Mouse (Mus musculus) G1E (cell line): ENCODE measurements around the gene Eral1. TPM values are rescaled to one million over a fixed set of nuclear protein-coding genes. Genes with fewer than 3 reads are reported as not detected.

ENCODE experiments used
- ATAC-seq: 2 replicates; pipeline ENCODE4 v1.8.0; 2016; ENCODE audit warnings: mild to moderate bottlenecking; ENCODE audit not compliant: insufficient number of reproducible peaks, poor library complexity, low FRiP score, severe bottlenecking; ENCODE audit errors: extremely low read depth
- DNase-seq: peaks from one replicate; pipeline ENCODE4 v3.0.0; 2012; ENCODE audit warnings: low spot score
- H3K27me3 ChIP-seq: 2 replicates; pipeline ENCODE4 v1.6.1; 2012; ENCODE audit warnings: mild to moderate bottlenecking, low read length, inconsistent platforms; ENCODE audit not compliant: insufficient read depth
- H3K36me3 ChIP-seq: replicated peaks from 2 replicates; pipeline ENCODE3; 2012; ENCODE audit warnings: mild to moderate bottlenecking, inconsistent platforms
- H3K4me1 ChIP-seq: 2 replicates; pipeline ENCODE4 v1.6.1; 2012; ENCODE audit warnings: low read depth, low read length, inconsistent platforms, mixed read lengths; ENCODE audit not compliant: insufficient read depth
- H3K4me3 ChIP-seq: 2 replicates; pipeline ENCODE4 v1.5.1; 2012; ENCODE audit warnings: low read depth, mild to moderate bottlenecking, inconsistent platforms, low read length, moderate library complexity, mixed read lengths
- H3K9me3 ChIP-seq: replicated peaks from 2 replicates; pipeline ENCODE4 v1.6.1; 2012; ENCODE audit warnings: inconsistent platforms
- CTCF ChIP-seq: IDR thresholded peaks from 2 replicates; pipeline ENCODE4 v1.5.1; 2012; ENCODE audit warnings: low read depth, low read length, inconsistent platforms, mixed read lengths
- GATA1 ChIP-seq: IDR thresholded peaks from 2 replicates; pipeline ENCODE4 v1.6.1; 2012; ENCODE audit warnings: borderline replicate concordance, low read length, inconsistent platforms, mixed read lengths
- GATA2 ChIP-seq: IDR thresholded peaks from 2 replicates; pipeline ENCODE4 v1.6.1; 2012; ENCODE audit warnings: low read depth, low read length, inconsistent platforms, borderline replicate concordance
- POLR2AphosphoS5 ChIP-seq: IDR thresholded peaks from 2 replicates; pipeline ENCODE4 v1.6.1; 2012; ENCODE audit warnings: low read depth, low read length, inconsistent platforms; ENCODE audit not compliant: insufficient replicate concordance
- TAL1 ChIP-seq: conservative IDR thresholded peaks from 2 replicates; pipeline ENCODE4 v1.6.1; 2012; ENCODE audit warnings: low read depth, low read length, inconsistent platforms, mixed read lengths
- polyA plus RNA-seq: library from polyadenylated mRNA; stranded (reverse); fragments of >175 nt; gene quantifications from 2 replicates; pipeline ENCODE4 v1.2.3, GENCODE M21; 2012
- total RNA-seq, 2 experiments: library from RNA; stranded (forward) in 1 of 2; stranded (reverse) in 1 of 2; fragments of 200-1000 nt in 1 of 2; fragments of >200 nt in 1 of 2; fragmentation: Nextera tagmentation in 1 of 2; gene quantifications; 2 replicates each; pipeline ENCODE4 v1.2.3; 2014 to 2017

The Eral1 gene
- total and polyA plus RNA-seq, 3 experiments, result 8.7 to 65.4 (median 35.7) TPM

DNA sequence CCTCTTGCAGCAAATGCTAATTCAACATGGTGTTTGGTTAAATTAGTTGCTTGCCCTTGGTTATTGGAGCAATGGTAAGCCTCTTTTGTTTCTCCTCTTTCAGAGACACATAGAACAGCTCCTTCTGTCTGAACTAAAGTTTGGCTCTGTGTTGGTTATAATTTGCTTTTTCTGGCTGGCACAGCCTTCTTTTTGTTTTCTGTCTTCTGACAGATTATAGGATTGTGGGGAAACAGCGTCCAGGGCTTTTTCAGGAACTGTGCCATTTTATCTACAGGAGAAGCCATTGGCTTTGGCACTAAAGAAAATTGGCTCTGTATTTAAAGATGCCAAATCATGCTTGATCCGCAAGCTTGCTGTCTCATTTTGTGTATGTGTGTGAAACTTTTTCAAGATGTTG lies 33.4 kb upstream of the Eral1 start:
- H3K9me3 ChIP-seq, result no peaks in the 10 kb centered on the region
- no peak for ATAC-seq
- peaks cover 13% of the 10 kb centered on the region for H3K36me3 ChIP-seq
- H3K27me3 ChIP-seq, result no peaks in the 10 kb centered on the region
- H3K4me3 ChIP-seq, result no peak overlapping the region
- DNase-seq, result no peak
- no peak for TF ChIP-seq GATA2
- no peak for TF ChIP-seq CTCF
- TF ChIP-seq GATA1, result no peak
- no peak for TF ChIP-seq POLR2AphosphoS5
- no peak for TF ChIP-seq TAL1
- peaks cover 58% of the 10 kb centered on the region for H3K4me1 ChIP-seq

GRCm38 (mm10) chr11:78104501-78104900 lies 24.3 kb upstream of the Eral1 start:
- no peak for ATAC-seq
- peaks cover 26% of the 10 kb centered on the region for H3K4me1 ChIP-seq

DNA sequence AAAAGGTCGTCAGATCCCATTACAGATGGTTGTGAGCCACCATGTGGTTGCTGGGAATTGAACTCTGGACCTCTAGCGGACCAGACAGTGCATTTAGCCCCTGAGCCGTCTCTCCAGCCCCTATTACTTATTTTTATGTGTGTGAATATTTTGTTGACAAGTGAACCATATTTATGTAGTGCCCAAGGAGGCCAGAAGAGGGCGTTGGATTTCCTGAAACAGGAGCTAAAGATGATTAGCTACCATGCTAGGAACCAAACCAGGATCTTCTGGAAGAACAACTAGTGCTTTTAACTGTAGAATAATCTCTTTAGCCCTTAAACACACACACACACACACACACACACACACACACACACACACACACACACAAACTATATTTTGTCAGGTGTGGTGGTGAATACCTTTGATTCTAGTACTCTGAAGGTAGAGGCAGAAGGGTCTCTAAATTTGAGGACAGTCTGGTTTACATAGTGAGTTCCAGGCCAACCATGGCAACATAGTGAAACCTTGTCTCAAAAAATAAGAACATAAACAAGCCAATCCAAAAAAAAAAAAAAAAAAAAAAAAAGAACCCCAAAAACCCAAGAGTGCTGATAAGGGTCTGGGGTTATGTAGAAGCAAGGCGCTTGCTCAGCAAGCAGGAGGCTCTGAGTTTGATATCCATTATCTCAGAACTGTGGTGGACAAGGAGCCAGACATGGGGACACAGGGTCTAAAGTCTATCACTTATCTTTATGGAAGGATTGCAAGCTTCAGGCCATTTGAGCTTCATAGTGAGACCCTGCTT lies 23.0 kb upstream of the Eral1 start:
- ATAC-seq, result no peak
- Histone ChIP-seq H3K4me3 (no peak overlapping the region), H3K36me3 (peaks cover 39% of the 10 kb centered on the region)

More at GRCm38 (mm10) chr11:78104501-78104900, 24.3 kb upstream of the Eral1 start:
- DNase-seq, result no peak
- Histone ChIP-seq H3K9me3 (no peaks in the 10 kb centered on the region), H3K27me3 (no peaks in the 10 kb centered on the region), H3K4me3 (no peak overlapping the region), H3K36me3 (peaks cover 42% of the 10 kb centered on the region)
- TF ChIP-seq TAL1 (no peak), GATA1 (no peak), POLR2AphosphoS5 (no peak), CTCF (no peak), GATA2 (no peak)

GRCm38 (mm10) chr11:78102142-78102541 lies 22.0 kb upstream of the Eral1 start:
- Histone ChIP-seq H3K36me3 (peaks cover 37% of the 10 kb centered on the region), H3K27me3 (no peaks in the 10 kb centered on the region), H3K9me3 (no peaks in the 10 kb centered on the region), H3K4me3 (no peak overlapping the region), H3K4me1 (peaks cover 28% of the 10 kb centered on the region)
- DNase-seq, result no peak
- no peak for ATAC-seq
- TF ChIP-seq GATA2, result no peak
- TF ChIP-seq CTCF, result no peak
- TF ChIP-seq TAL1, result no peak
- TF ChIP-seq POLR2AphosphoS5, result no peak
- no peak for TF ChIP-seq GATA1

More for the DNA sequence above, 23.0 kb upstream of the Eral1 start:
- H3K4me1 ChIP-seq, result peaks cover 24% of the 10 kb centered on the region
- H3K27me3 ChIP-seq, result no peaks in the 10 kb centered on the region
- 0 out of 2 replicates have a peak, but pooled peaks have one; percentile 30 for TF ChIP-seq CTCF
- no peak for TF ChIP-seq POLR2AphosphoS5
- H3K9me3 ChIP-seq, result no peaks in the 10 kb centered on the region
- DNase-seq, result no peak

- Histone ChIP-seq H3K4me3 (no peak overlapping the region), H3K4me1 (peaks cover 39% of the 10 kb centered on the region), H3K9me3 (no peaks in the 10 kb centered on the region), H3K27me3 (no peaks in the 10 kb centered on the region), H3K36me3 (peaks cover 29% of the 10 kb centered on the region)
- DNase-seq, result no peak
- ATAC-seq, result no peak
- TF ChIP-seq POLR2AphosphoS5, result no peak
- no peak for TF ChIP-seq CTCF
- no peak for TF ChIP-seq GATA2
- TF ChIP-seq GATA1, result no peak
These were observed 20.6 kb upstream of the Eral1 start for GRCm38 (mm10) chr11:78100746-78101145.

DNA sequence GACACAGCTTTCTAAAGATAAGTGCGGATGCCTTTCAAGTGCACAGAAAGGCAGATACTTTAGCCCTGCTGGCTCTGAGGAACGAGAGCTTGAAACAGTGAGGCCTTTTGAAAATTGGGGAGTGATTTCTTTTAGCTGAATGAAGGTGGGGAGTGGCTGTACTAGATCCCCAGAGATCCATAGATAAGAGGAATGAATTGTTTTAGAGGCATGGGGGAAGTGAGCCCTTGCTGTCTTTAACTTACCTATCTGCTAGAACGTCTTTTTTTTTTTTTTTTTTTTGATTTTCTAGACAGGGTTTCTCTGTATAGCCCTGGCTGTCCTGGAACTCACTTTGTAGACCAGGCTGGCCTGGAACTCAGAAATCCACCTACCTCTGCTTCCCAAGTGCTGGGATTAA lies 16.9 kb upstream of the Eral1 start:
- H3K4me1 ChIP-seq, result peaks cover 39% of the 10 kb centered on the region
- no peak overlapping the region for H3K4me3 ChIP-seq
- H3K9me3 ChIP-seq, result no peaks in the 10 kb centered on the region
- no peak for ATAC-seq
- no peaks in the 10 kb centered on the region for H3K27me3 ChIP-seq
- peaks cover 23% of the 10 kb centered on the region for H3K36me3 ChIP-seq
- TF ChIP-seq GATA2, result no peak
- TF ChIP-seq GATA1, result no peak
- TF ChIP-seq TAL1, result no peak
- TF ChIP-seq CTCF, result no peak
- no peak for TF ChIP-seq POLR2AphosphoS5
- DNase-seq, result no peak

DNA sequence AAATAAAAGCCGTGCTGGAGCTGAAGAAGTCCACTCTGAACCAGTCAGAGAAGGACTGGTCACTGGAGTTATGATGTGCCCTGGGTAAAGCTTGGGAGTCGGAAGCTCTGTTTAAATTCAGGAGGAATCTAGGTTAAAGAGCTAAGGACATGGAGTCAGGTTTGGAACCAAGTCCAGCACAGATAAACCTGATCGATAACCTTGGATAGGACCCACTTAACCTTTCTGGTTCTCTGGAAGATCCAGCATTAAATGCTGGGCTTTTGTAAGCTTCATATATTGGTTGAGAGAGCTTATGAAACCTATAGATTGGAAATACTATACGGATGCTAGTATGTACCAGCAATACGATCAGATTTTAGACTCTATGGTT lies 14.9 kb upstream of the Eral1 start:
- H3K4me1 ChIP-seq, result peaks cover 34% of the 10 kb centered on the region
- no peaks in the 10 kb centered on the region for H3K9me3 ChIP-seq
- H3K27me3 ChIP-seq, result no peaks in the 10 kb centered on the region
- ATAC-seq (no peak), DNase-seq (no peak)
- H3K36me3 ChIP-seq, result peaks cover 7% of the 10 kb centered on the region
- TF ChIP-seq POLR2AphosphoS5 (no peak), TAL1 (no peak), GATA1 (no peak), GATA2 (no peak), CTCF (no peak)
- peak overlapping the region; percentile 85 for H3K4me3 ChIP-seq
